Mouse (Mus musculus) left cerebral cortex, postnatal 25 days (tissue): Measurements from ENCODE around the gene B3gnt6. TPM values are rescaled to one million over a fixed set of nuclear protein-coding genes. Genes with fewer than 3 reads are reported as not detected.

ENCODE experiments used
- DNase-seq, 2 experiments: peaks; one replicate each; pipeline ENCODE4 v3.0.0; 2022; ENCODE audit warnings: low spot score in 2 of 2, mixed read lengths in 1 of 2
- intact Hi-C: fragments of 180-260 bp; cut with DNase I; formaldehyde crosslinking; loops from one replicate; pipeline ENCODE4 v1.15.1; 2025
- total RNA-seq, 2 experiments: library from RNA; stranded (reverse); gene quantifications; 2 replicates each; pipeline ENCODE4 v1.2.3; 2021

The B3gnt6 gene
- total RNA-seq, 2 experiments from 2014 or later = 0.27 TPM; not detected in 1

DNA sequence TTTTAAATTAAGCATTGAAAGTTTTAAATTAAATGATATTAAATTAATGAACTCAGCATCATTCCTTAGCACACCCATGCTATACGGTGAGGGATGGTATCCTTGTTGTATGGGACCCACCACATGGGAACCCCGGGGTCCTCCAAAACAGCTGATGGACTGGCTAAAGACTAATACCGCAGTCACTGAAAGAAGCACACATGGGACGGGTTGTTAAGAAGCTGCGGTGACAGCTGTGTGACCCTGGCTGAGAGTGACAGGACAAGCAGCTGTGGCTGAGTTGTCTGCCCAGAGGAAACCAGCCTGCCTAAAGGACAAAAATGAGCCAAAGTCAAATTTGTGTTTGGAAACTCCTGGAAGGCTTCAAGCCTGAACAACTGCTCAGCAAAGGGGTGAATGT is 45.4 kb downstream of the B3gnt6 start:
- intact Hi-C loops = loop anchor here (2.0 kb wide), 2 partner anchors 39 to 187 kb away; no protein-coding TSS in a partner anchor
- DNase-seq = no peak

DNA sequence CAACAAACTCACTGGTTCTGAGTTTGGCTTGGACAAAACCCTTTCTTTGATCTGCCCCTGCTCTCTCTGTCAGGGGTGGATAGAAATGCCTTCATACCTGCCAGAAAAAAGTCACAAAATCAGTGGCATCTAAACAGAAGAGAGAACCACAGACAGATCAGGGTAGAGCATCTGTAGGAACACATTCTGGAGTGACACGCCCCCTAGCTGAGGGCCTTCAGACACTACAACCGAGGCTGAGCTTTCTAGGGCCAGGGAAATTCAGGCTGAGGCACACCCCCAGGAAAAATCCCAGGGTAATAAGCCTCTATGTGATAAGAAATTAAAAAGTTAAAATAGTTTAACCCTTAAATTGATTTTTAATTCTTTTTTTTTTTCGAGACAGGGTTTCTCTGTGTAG is 45.9 kb downstream of the B3gnt6 start:
- DNase-seq = no peak
- intact Hi-C loops = no loop called here

DNA sequence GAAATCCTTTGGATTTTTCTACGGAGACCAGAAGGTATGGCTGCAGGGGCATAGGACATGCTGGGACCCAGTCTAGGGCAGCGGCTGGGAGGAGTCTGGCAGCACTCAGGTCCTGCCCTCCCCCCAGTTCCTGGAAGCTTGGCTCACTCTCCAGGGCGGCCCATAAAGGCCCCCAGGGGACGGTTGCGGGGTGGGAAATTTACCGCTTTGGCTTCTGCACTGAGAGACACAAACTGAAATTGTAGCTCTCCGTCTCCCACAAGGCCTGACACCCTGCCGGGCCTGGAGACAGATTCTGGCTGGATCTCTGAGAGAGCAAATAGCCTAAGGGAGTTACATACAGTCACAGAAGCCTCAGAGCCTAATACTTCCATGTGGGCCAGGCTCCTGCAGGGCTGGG is 46.9 kb downstream of the B3gnt6 start:
- intact Hi-C loops = no loop called here
- DNase-seq = no peak

DNA sequence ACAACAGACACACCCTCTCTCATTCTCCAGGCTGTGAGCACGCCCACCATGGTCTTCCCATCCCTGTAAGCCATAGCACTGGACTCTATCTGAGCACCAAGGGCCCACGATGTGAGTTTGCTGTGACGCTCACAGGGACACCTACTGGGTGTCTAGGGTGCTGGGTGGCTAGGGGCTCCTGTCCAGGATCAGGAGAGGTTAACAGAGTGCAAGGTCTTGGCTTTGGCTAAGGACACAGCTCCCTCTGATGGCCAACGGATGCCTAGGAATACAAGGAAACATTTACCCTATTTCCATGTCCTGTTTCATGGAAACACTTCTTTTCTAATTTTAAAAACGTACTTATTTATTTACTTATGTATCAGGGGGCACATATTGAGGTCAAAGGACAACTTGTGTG is 48.8 kb downstream of the B3gnt6 start:
- no peak for DNase-seq
- intact Hi-C loops = no loop called here

DNA sequence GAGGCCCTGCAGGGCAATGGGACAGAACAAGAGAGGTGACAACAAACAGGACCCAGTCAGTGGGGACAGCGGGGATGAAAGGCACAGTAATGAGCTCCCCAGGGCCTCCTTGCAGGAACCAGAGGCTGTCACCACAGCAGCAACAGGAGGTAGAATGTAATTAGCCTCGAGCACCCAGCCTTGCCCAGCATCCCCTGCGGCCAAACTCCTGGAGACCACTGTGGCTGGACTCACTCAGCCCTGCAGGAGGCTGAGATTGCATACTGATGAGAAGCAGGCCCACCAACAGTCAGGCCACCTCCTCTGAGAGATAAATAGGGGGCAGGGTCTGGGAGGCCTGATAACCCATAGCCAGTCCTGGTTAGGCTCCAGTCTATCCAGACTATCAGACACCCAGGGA is 49.5 kb downstream of the B3gnt6 start:
- no peak for DNase-seq
- intact Hi-C loops = no loop called here

DNA sequence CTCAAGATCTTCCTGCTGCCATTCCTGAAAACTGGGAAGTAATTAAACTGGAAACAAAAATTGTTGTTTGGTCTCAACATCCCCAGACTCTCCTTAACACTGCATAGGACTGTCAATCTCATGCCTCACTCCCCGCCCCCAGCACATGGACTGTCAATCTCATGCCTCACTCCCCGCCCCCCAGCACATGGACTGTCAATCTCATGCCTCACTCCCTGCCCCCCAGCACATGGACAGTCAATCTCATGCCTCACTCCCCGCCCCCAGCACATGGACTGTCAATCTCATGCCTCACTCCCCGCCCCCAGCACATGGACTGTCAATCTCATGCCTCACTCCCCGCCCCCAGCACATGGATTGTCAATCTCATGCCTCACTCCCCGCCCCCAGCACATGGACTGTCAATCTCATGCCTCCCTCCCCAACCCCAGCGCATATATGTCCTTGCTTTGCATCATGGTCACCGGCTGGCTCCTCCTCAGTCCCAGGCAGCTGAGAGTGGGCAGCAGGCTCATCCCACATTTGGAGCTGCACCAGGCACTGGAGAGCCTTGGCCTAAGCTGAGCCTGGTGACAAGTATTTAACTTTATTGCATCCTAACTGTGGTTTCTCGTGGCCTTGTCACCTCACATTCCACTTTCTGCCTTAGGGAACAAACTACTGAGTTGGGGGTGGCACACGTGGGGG is 50.4 kb downstream of the B3gnt6 start:
- no peak for DNase-seq
- intact Hi-C loops = no loop called here

DNA sequence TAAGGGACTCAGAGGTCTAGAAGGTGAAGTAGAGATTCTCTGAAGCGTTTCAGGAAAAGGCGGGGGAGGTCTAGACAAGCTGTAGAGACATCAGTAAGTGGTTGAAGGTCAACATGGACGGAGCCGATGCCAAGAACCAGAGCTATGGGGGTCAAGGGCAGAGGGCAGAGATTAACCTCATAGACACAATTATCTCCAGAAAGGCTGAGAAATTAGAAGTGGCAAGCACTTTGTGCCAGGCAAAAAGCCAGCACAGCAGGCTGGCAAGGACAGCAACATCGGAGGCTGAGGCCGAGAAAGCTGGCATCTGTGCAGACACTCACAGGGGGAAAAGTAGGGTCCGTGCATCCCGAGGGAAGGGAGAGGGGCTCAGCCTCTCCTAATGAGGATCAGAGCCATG is 51.5 kb downstream of the B3gnt6 start:
- intact Hi-C loops = no loop called here
- DNase-seq = no peak

DNA sequence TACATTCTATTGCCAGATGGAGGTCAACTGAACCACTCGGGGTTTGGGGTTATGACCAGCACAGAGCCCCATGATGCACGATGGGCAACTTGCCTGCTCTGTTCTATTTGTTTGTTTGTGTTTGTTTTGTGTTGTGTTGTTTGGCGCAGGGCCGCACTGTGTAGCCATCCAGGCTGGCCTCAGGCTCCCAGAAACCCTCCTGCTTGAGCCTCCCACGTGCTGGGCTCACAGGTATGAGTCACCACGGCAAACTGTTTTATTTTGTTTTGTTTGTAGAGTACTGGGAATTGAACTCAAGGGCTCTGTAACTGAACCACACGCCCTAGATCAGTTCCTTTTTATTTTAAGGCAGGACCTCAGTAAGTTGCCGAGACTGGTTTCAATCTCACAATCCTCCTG is 52.8 kb downstream of the B3gnt6 start:
- intact Hi-C loops = no loop called here
- DNase-seq = peak in 1 of 2 experiments; percentile 43

DNA sequence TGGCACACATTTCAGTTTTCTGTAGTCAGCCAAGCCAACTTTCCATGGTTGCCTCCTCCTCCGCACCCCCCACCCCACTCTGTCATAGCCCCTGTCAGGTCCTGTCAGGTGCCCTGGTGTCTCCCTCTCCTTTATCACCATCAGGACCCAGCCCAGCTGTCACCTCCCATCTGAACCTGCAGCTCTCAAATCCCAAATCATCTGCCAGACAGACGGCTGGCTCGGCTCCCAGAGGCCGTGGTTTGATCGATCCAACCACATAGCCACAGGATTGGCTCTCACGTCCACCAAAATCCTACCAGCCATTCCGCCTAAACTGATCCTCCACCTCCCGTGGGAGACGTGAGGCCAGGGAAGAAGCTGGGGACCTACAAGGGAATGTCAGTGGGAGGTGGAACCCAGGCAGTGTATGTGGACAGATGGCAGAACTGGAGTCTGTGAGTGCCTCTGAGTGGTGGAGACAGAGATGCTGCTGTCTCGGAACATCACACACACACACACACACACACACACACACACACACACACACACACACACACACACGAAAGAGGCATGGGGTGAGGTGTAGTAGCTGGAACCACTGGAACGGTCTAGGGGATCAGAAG is 53.3 kb downstream of the B3gnt6 start:
- intact Hi-C loops = no loop called here

DNA sequence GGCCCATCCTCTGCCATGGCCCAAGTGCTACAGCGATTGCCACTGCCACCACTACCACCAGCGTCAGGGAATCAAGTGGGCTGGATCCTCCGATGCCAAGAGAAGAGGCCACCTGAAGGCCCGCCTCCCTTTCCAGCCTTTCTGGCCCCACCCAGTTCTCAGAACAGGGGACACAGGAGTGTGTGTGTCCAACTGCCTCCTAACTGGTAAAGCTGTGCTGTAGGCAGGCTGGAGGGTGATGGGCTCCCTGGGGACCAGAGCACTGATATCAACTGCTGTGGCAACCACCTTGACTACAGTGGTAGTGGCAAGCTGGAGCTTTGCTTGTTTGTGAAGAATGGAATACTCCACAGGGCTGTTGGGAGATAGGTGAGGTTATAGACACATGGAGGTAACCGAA is 53.9 kb downstream of the B3gnt6 start, which contains the start of gene Omp:
Omp (minus strand) TSS at position 101 of the 400 bp plus-strand sequence.
- no peak for DNase-seq
- intact Hi-C loops = no loop called here

More for the DNA sequence above, 53.3 kb downstream of the B3gnt6 start:
- peak in 1 of 2 experiments; percentile 73 for DNase-seq

DNA sequence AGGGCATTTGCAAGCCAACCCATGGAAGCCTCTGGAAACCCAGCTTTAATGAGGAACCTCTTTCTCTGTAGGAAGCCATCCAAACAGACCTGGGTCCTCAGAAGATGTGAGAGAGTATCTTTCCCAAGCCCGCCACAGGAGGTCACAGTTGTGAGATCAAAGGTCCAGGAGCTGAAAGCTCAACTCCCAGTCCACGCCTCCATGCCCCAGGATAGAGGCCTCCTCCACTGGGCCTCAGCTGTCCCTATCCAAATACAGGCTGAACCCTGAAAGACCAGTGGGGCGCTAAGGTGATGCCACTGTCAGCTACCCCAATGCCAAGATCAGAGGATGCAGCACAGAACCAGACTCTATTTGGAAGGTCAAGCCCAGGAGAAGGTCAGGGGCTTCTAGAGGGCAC is 56.6 kb downstream of the B3gnt6 start:
- no peak for DNase-seq
- intact Hi-C loops = no loop called here

Other genes starting within 250 kb of the B3gnt6 start
- gene Myo7a, start 80.0 kb downstream of the B3gnt6 start, total RNA-seq = 10 to 100 TPM in 1 of 2 experiments, 1 to 10 TPM in 1; 9.8 to 11.0 TPM
- gene Omp, start 54.0 kb downstream of the B3gnt6 start, total RNA-seq = under 1 TPM; 0.64 to 0.87 TPM
- 10 to 100 TPM; 33.4 to 37.9 TPM for gene Capn5, start 21.2 kb downstream of the B3gnt6 start, total RNA-seq
- gene Acer3, start 121.7 kb upstream of the B3gnt6 start, total RNA-seq = 10 to 100 TPM; 20.0 to 26.1 TPM
- gene Tsku, start 161.8 kb upstream of the B3gnt6 start, total RNA-seq = 1 to 10 TPM; 2.1 to 2.7 TPM
- not detected for gene Gucy2d, start 240.9 kb upstream of the B3gnt6 start, total RNA-seq